32 mouse cellular contexts compared by ENCODE assay signal in the genomic region with DNA sequence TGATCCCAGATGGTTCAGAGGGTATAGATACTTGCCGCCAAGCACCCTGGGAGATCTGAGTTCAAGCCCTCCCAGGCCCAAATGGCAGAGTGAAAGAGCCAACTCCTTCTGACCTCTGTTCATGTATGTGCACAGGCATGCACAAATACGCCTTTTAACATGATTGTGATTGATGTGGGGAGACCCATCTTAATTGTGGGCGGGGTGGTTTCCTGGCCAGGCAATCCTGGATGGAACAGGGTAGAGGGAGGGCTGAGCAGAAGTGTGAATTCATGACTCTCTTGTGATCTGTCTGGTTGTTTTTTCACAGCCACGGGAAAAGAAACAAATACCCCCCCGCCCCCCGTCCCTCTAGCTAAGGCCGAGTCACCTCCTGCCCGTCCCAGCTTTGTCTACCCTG. TPM values are rescaled to one million over a fixed set of nuclear protein-coding genes. Genes with fewer than 3 reads are reported as not detected.
DNase-seq lines count a peak whose midpoint lies in the region; ATAC-seq and TF ChIP-seq lines count a peak whose summit lies in the region.
"Had no signal": no experiment of that assay in that cellular context is flagged by ENCODE, and none has a peak within 500 bp of the region (broad histone marks: within the 10 kb centered on the region; RNA-seq: fewer than 3 reads in every experiment).

No protein-coding gene starts in this region.

- H3K4me1 ChIP-seq in hindbrain, embryonic 11.5 days (replicated peaks; ENCODE audit: control insufficient read depth, insufficient read depth, low read length) = peaks cover 3% of the 10 kb centered on the region
- H3K4me1 ChIP-seq in hindbrain, embryonic 16.5 days (ENCODE audit: control insufficient read depth, insufficient read depth, low read depth, low read length) = peaks cover 6% of the 10 kb centered on the region; the same call in 1 of the 2 replicates
- peaks cover 42% of the 10 kb centered on the region for H3K4me1 ChIP-seq in midbrain, embryonic 10.5 days
- peaks cover 12% of the 10 kb centered on the region for H3K4me1 ChIP-seq in midbrain, embryonic 15.5 days
- peaks cover 20% of the 10 kb centered on the region for H3K4me1 ChIP-seq in hindbrain, embryonic 14.5 days (replicated peaks; ENCODE audit: control insufficient read depth, insufficient read depth, low read length)
- no peaks in the 10 kb centered on the region for H3K4me1 ChIP-seq in lung, postnatal 0 days (ENCODE audit: insufficient read depth, low read depth, low read length)

- no peak for TF ChIP-seq CTCF in lung, postnatal 0 days (IDR thresholded peaks at IDR 0.05)

- DNase-seq in hindbrain, embryonic 11.5 days (ENCODE audit: low spot score) = no peak
- no peak for DNase-seq in midbrain, embryonic 10.5 days (ENCODE audit: low spot score)
- DNase-seq in CD4-positive helper T cell, adult 2 months (ENCODE audit: low read depth, low spot score) = peak; percentile 41
- no peak for DNase-seq in hindbrain, embryonic 14.5 days (ENCODE audit: low spot score)
- no peak for DNase-seq in lung, postnatal 0 days (ENCODE audit: low spot score)
- DNase-seq in ovary, postnatal 14 days (ENCODE audit: low spot score) = no peak
- DNase-seq: adrenal gland, adult 8-10 months; adrenal gland, postnatal 25 days; B cell, adult 2 months; cerebellum, adult 11-12 months; cerebellum, adult 8-10 months; cerebellum, postnatal 10 days; cerebellum, postnatal 36 days; embryo, embryonic 11 days; gastrocnemius, postnatal 25 days; heart, adult 18-20 months; heart, postnatal 10 days; heart, postnatal 36 days had no signal

- H3K4me3 ChIP-seq in hindbrain, embryonic 11.5 days (ENCODE audit: low read depth, low read length) = no peak overlapping the region
- no peak overlapping the region for H3K4me3 ChIP-seq in hindbrain, embryonic 16.5 days (ENCODE audit: low read length)
- H3K4me3 ChIP-seq in midbrain, embryonic 10.5 days = no peak overlapping the region
- no peak overlapping the region for H3K4me3 ChIP-seq in midbrain, embryonic 15.5 days
- H3K4me3 ChIP-seq in hindbrain, embryonic 14.5 days (replicated peaks; ENCODE audit: low read length) = no peak overlapping the region
- H3K4me3 ChIP-seq in lung, postnatal 0 days (ENCODE audit: low read depth, low read length) = no peak overlapping the region
- H3K4me3 ChIP-seq: embryonic facial prominence, embryonic 10.5 days; embryonic facial prominence, embryonic 13.5 days; erythroblast, embryonic 14.5 days; forebrain, embryonic 12.5 days; forebrain, embryonic 15.5 days; heart, embryonic 12.5 days; heart, embryonic 15.5 days; hindbrain, embryonic 15.5 days had no signal

- no peaks in the 10 kb centered on the region for H3K9me3 ChIP-seq in hindbrain, embryonic 11.5 days (ENCODE audit: control insufficient read depth, low read length)
- no peaks in the 10 kb centered on the region for H3K9me3 ChIP-seq in hindbrain, embryonic 16.5 days (ENCODE audit: control insufficient read depth, low read length)
- H3K9me3 ChIP-seq in midbrain, embryonic 10.5 days (replicated peaks) = no peaks in the 10 kb centered on the region
- H3K9me3 ChIP-seq in midbrain, embryonic 15.5 days = no peaks in the 10 kb centered on the region
- no peaks in the 10 kb centered on the region for H3K9me3 ChIP-seq in hindbrain, embryonic 14.5 days (ENCODE audit: control insufficient read depth, low read length)
- H3K9me3 ChIP-seq in lung, postnatal 0 days (ENCODE audit: low read length) = no peaks in the 10 kb centered on the region
- H3K9me3 ChIP-seq: embryonic facial prominence, embryonic 10.5 days; embryonic facial prominence, embryonic 13.5 days; forebrain, embryonic 12.5 days; forebrain, embryonic 15.5 days; heart, embryonic 12.5 days; heart, embryonic 15.5 days; hindbrain, embryonic 15.5 days had no signal

- H3K27me3 ChIP-seq in hindbrain, embryonic 11.5 days (ENCODE audit: control insufficient read depth, insufficient read depth, low read length) = no peaks in the 10 kb centered on the region
- no peaks in the 10 kb centered on the region for H3K27me3 ChIP-seq in hindbrain, embryonic 16.5 days (replicated peaks; ENCODE audit: control insufficient read depth, insufficient read depth, low read length)
- peaks cover 39% of the 10 kb centered on the region for H3K27me3 ChIP-seq in midbrain, embryonic 10.5 days (ENCODE audit: low read depth, poor library complexity, severe bottlenecking)
- H3K27me3 ChIP-seq in midbrain, embryonic 15.5 days (replicated peaks) = no peaks in the 10 kb centered on the region
- no peaks in the 10 kb centered on the region for H3K27me3 ChIP-seq in hindbrain, embryonic 14.5 days (ENCODE audit: control insufficient read depth, insufficient read depth, low read length)
- H3K27me3 ChIP-seq in lung, postnatal 0 days (replicated peaks; ENCODE audit: insufficient read depth, low read length) = no peaks in the 10 kb centered on the region
- H3K27me3 ChIP-seq: forebrain, embryonic 15.5 days; hindbrain, embryonic 15.5 days had no signal

- WGBS in hindbrain, embryonic 11.5 days = 35% methylated on average over 8 of the region's 8 CpGs
- 36% methylated on average over 8 of the region's 8 CpGs for WGBS in hindbrain, embryonic 16.5 days
- 53% methylated on average over 8 of the region's 8 CpGs for WGBS in midbrain, embryonic 10.5 days
- WGBS in midbrain, embryonic 15.5 days = 53% methylated on average over 8 of the region's 8 CpGs
- WGBS in hindbrain, embryonic 14.5 days = 39% methylated on average over 8 of the region's 8 CpGs
- WGBS in lung, postnatal 0 days = 41% methylated on average over 8 of the region's 8 CpGs

- no peak for TF ChIP-seq EP300 in lung, postnatal 0 days (IDR thresholded peaks at IDR 0.05)

- no peak overlapping the region for H3K4me2 ChIP-seq in hindbrain, embryonic 11.5 days (replicated peaks; ENCODE audit: low read depth, low read length)
- H3K4me2 ChIP-seq in hindbrain, embryonic 16.5 days (ENCODE audit: low read length) = no peak overlapping the region
- H3K4me2 ChIP-seq in midbrain, embryonic 15.5 days = no peak overlapping the region
- H3K4me2 ChIP-seq in hindbrain, embryonic 14.5 days (replicated peaks) = no peak overlapping the region
- H3K4me2 ChIP-seq in lung, postnatal 0 days (replicated peaks; ENCODE audit: low read depth, low read length) = no peak overlapping the region
- H3K4me2 ChIP-seq: embryonic facial prominence, embryonic 13.5 days; forebrain, embryonic 12.5 days; forebrain, embryonic 15.5 days; heart, embryonic 12.5 days; heart, embryonic 15.5 days; hindbrain, embryonic 15.5 days had no signal

- no peak for ATAC-seq in hindbrain, embryonic 11.5 days (ENCODE audit: low FRiP score)
- ATAC-seq in hindbrain, embryonic 16.5 days = no peak
- no peak for ATAC-seq in midbrain, embryonic 15.5 days (replicated peaks)
- ATAC-seq in hindbrain, embryonic 14.5 days (ENCODE audit: low FRiP score) = no peak
- no peak for ATAC-seq in lung, postnatal 0 days
- ATAC-seq: activated CD4-positive, CD25-positive, alpha-beta regulatory T cell, adult 4 months; CD4-positive, CD25-positive, alpha-beta regulatory T cell, adult 4 months; forebrain, embryonic 15.5 days; inflammation-experienced regulatory T-cells, adult 6 months had no signal

- no peak overlapping the region for H3K27ac ChIP-seq in hindbrain, embryonic 11.5 days (ENCODE audit: low read depth, low read length)
- no peak overlapping the region for H3K27ac ChIP-seq in hindbrain, embryonic 16.5 days (ENCODE audit: low read depth, low read length)
- H3K27ac ChIP-seq in midbrain, embryonic 10.5 days (replicated peaks) = peak overlapping the region; percentile 52
- no peak overlapping the region for H3K27ac ChIP-seq in midbrain, embryonic 15.5 days
- H3K27ac ChIP-seq in hindbrain, embryonic 14.5 days = no peak overlapping the region
- H3K27ac ChIP-seq in lung, postnatal 0 days (ENCODE audit: low read length) = no peak overlapping the region
- H3K27ac ChIP-seq: embryonic facial prominence, embryonic 13.5 days; forebrain, embryonic 12.5 days; forebrain, embryonic 15.5 days; heart, embryonic 15.5 days; hindbrain, embryonic 15.5 days had no signal

- H3K9ac ChIP-seq in hindbrain, embryonic 11.5 days (ENCODE audit: low read depth, low read length) = peak overlapping the region; percentile 37; the same call in 1 of the 2 replicates
- no peak overlapping the region for H3K9ac ChIP-seq in hindbrain, embryonic 16.5 days (ENCODE audit: low read depth, low read length)
- H3K9ac ChIP-seq in midbrain, embryonic 15.5 days = no peak overlapping the region
- 0 out of 2 replicates have a peak overlapping the region, but pooled peaks have one; percentile 16 for H3K9ac ChIP-seq in hindbrain, embryonic 14.5 days
- H3K9ac ChIP-seq in lung, postnatal 0 days (replicated peaks; ENCODE audit: low read depth) = no peak overlapping the region
- H3K9ac ChIP-seq: forebrain, embryonic 12.5 days; forebrain, embryonic 15.5 days; heart, embryonic 12.5 days; heart, embryonic 15.5 days; hindbrain, embryonic 15.5 days had no signal

- no peaks in the 10 kb centered on the region for H3K36me3 ChIP-seq in hindbrain, embryonic 11.5 days (ENCODE audit: control insufficient read depth, insufficient read depth, low read length)
- no peaks in the 10 kb centered on the region for H3K36me3 ChIP-seq in hindbrain, embryonic 16.5 days (ENCODE audit: control insufficient read depth, insufficient read depth, low read length)
- H3K36me3 ChIP-seq in midbrain, embryonic 10.5 days = no peaks in the 10 kb centered on the region
- H3K36me3 ChIP-seq in midbrain, embryonic 15.5 days (replicated peaks) = no peaks in the 10 kb centered on the region
- no peaks in the 10 kb centered on the region for H3K36me3 ChIP-seq in hindbrain, embryonic 14.5 days (replicated peaks; ENCODE audit: control insufficient read depth, insufficient read depth)
- no peaks in the 10 kb centered on the region for H3K36me3 ChIP-seq in lung, postnatal 0 days (ENCODE audit: insufficient read depth, low read length)
- H3K36me3 ChIP-seq: embryonic facial prominence, embryonic 10.5 days; embryonic facial prominence, embryonic 13.5 days; forebrain, embryonic 12.5 days; forebrain, embryonic 15.5 days; heart, embryonic 12.5 days; heart, embryonic 15.5 days; hindbrain, embryonic 15.5 days had no signal

RNA-seq across cellular contexts. Expression of a gene that starts 12.8 kb away (rescaled TPM):
- polyA plus RNA-seq in hindbrain, embryonic 11.5 days (2014; fragmentation: Nextera tagmentation; extraction: Ambion mirVana) = 0.05 and 0.08 TPM in 2 replicates
- not detected in 2 replicates for polyA plus RNA-seq in hindbrain, embryonic 16.5 days (2015; fragmentation: Nextera tagmentation; extraction: Ambion mirVana)
- polyA plus RNA-seq in midbrain, embryonic 10.5 days (2016; fragmentation: Nextera tagmentation; extraction: Ambion mirVana) = 0.04 and 0.06 TPM in 2 replicates
- polyA plus RNA-seq in midbrain, embryonic 15.5 days (2015; fragmentation: Nextera tagmentation; extraction: Ambion mirVana) = 0.04 TPM in 1 of 2 replicates, not detected in the other
- polyA plus RNA-seq in hindbrain, embryonic 14.5 days (2014; fragmentation: Nextera tagmentation; extraction: Ambion mirVana) = not detected in 2 replicates
- 0.17 and 0.20 TPM in 2 replicates for polyA plus RNA-seq in lung, postnatal 0 days (2015; fragmentation: Nextera tagmentation; extraction: Ambion mirVana)
- polyA plus RNA-seq: erythroblast, embryonic 14.5 days; forebrain, embryonic 15.5 days had no signal

RNA-seq across cellular contexts. Expression of a gene that starts 22.4 kb away (rescaled TPM):
- polyA plus RNA-seq in hindbrain, embryonic 11.5 days (2014; fragmentation: Nextera tagmentation; extraction: Ambion mirVana) = not detected in 2 replicates
- 0.05 TPM in 1 of 2 replicates, not detected in the other for polyA plus RNA-seq in hindbrain, embryonic 16.5 days (2015; fragmentation: Nextera tagmentation; extraction: Ambion mirVana)
- 0.10 and 0.15 TPM in 2 replicates for polyA plus RNA-seq in midbrain, embryonic 10.5 days (2016; fragmentation: Nextera tagmentation; extraction: Ambion mirVana)
- polyA plus RNA-seq in midbrain, embryonic 15.5 days (2015; fragmentation: Nextera tagmentation; extraction: Ambion mirVana) = not detected in 2 replicates
- polyA plus RNA-seq in hindbrain, embryonic 14.5 days (2014; fragmentation: Nextera tagmentation; extraction: Ambion mirVana) = not detected in 2 replicates
- 0.35 and 0.50 TPM in 2 replicates for polyA plus RNA-seq in lung, postnatal 0 days (2015; fragmentation: Nextera tagmentation; extraction: Ambion mirVana)
- polyA plus RNA-seq: cortical plate, adult 2 months; erythroblast, embryonic 14.5 days; forebrain, embryonic 12.5 days; forebrain, embryonic 15.5 days; hindbrain, embryonic 15.5 days; inflammation-experienced regulatory T-cells, adult 6 months had no signal

RNA-seq across cellular contexts. Expression of a gene that starts 58.8 kb away (rescaled TPM):
- polyA plus RNA-seq in hindbrain, embryonic 11.5 days (2014; fragmentation: Nextera tagmentation; extraction: Ambion mirVana) = 0.25 and 0.37 TPM in 2 replicates
- 0.14 TPM in 1 of 2 replicates, not detected in the other for polyA plus RNA-seq in hindbrain, embryonic 16.5 days (2015; fragmentation: Nextera tagmentation; extraction: Ambion mirVana)
- polyA plus RNA-seq in midbrain, embryonic 10.5 days (2016; fragmentation: Nextera tagmentation; extraction: Ambion mirVana) = 0.54 and 0.55 TPM in 2 replicates
- 0.11 and 0.19 TPM in 2 replicates for polyA plus RNA-seq in midbrain, embryonic 15.5 days (2015; fragmentation: Nextera tagmentation; extraction: Ambion mirVana)
- 0.08 and 0.22 TPM in 2 replicates for polyA plus RNA-seq in hindbrain, embryonic 14.5 days (2014; fragmentation: Nextera tagmentation; extraction: Ambion mirVana)
- polyA plus RNA-seq in lung, postnatal 0 days (2015; fragmentation: Nextera tagmentation; extraction: Ambion mirVana) = 1.1 and 1.6 TPM in 2 replicates
- polyA plus RNA-seq: embryonic facial prominence, embryonic 13.5 days; erythroblast, embryonic 14.5 days had no signal

Comparison
In these comparisons a context has a peak if more than half of its experiments do, and no peak if none do; other contexts are left out.
1. H3K9ac ChIP-seq: peak in hindbrain, embryonic 11.5 days (single experiment) and hindbrain, embryonic 14.5 days (single experiment); none in hindbrain, embryonic 16.5 days (single experiment), midbrain, embryonic 15.5 days (single experiment) and lung, postnatal 0 days (single experiment).